Mouse (Mus musculus): ENCODE data around the gene Vmn1r231. TPM values are rescaled to one million over a fixed set of nuclear protein-coding genes. Genes with fewer than 3 reads are reported as not detected.

Vmn1r231 gene
- total and polyA plus RNA-seq, 3 experiments, result not detected

DNA sequence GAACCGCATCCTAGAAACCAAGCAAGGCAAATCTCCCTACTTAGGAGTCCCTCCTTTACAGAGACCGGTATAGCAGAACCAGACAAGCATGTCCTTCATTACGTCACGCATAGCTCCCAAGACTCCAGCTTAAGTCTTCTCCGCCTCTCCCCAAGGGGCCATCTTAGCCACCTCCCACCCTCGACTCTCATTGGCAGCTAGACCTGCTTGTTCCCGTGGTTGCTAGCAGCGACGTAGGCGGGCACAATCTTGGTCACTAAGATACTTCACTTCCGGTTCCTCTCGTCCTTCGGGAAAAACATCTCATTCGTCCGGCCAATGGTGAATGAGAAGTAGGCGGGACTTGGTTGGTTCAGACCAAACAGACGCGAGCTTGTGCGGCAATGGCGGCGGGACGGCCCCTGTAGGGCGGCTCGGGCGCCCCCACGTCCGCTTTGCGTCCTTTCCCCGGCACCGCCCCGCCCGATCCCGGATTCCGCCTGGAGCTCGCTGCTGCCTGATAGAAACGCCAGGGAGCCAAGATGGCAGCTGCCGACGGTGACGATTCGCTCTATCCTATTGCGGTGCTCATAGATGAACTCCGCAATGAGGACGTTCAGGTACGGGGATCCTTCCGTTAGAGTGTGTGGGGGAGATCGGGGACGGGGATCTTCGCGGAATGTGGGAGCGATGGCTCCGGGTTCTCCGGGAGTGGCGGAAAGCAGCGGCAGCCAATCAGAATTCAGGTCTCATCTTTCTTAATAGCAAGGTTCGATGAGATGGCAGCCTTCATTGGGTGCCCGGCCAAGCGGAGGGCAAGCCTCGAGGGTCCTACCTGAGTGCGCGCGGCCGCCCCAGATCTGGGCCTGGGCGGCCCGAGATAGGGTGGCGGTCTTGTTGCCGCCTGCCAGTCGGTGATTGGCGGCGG is 40.3 kb upstream of the Vmn1r231 start, which contains the start of gene Ppp2r1a (continued):
- TF ChIP-seq NELFE (IDR thresholded peaks at IDR 0.05; ENCODE audit: low read depth, low read length), result peak; percentile 47

DNA sequence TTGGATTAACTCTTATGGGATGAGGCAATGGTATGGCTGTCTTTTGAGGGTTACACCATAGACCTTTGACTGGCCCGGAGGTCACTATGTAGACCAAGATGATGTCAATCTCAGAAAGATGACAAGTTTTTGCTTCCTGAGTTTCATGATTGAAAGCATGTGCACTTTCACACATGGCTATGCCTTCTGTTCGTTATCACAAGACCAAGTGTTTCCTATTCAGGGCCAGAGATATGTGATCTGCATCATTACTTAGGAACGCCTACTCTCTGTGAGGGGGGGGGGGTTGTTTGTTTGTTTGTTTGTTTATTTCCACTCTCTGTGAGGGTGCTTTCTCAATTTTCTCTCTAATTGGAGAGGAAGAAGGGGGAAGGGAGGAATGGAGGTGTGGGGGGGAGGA is 39.3 kb upstream of the Vmn1r231 start:
- H3K4me2 ChIP-seq (ENCODE audit: insufficient read depth, low read depth, poor library complexity, severe bottlenecking), result peak overlapping the region; percentile 77
- H3K9me3 ChIP-seq (replicated peaks; ENCODE audit: low read length), result no peaks in the 10 kb centered on the region
- TF ChIP-seq MAX (IDR thresholded peaks at IDR 0.05; ENCODE audit: low read length), result 0 out of 2 replicates have a peak, but pooled peaks have one; percentile 37
- TF ChIP-seq ELF1 (IDR thresholded peaks at IDR 0.05; ENCODE audit: low read depth, low read length), result no peak
- TF ChIP-seq MYC (IDR thresholded peaks at IDR 0.05; ENCODE audit: low read depth, low read length), result peak; percentile 35; the same call in 1 of the 2 replicates
- TF ChIP-seq NRF1 (IDR thresholded peaks at IDR 0.05; ENCODE audit: low read depth, low read length), result no peak
- peak; percentile 54; the same call in 1 of the 2 replicates for TF ChIP-seq CHD2 (IDR thresholded peaks at IDR 0.05; ENCODE audit: low read length)
- TF ChIP-seq MXI1 (IDR thresholded peaks at IDR 0.05; ENCODE audit: low read depth, low read length), result no peak
- TF ChIP-seq TBP (conservative IDR thresholded peaks at IDR 0.05; ENCODE audit: low read depth, low read length), result no peak
- peak; percentile 25 for DNase-seq (ENCODE audit: extremely low read depth)
- peak overlapping the region; percentile 61 to 81 (median 81) for H3K4me3 ChIP-seq (replicated peaks in 1 of 3; ENCODE audit: low read depth in 2 of 3, low read length in 2 of 3, poor library complexity in 1 of 3)
- H3K27ac ChIP-seq (ENCODE audit: insufficient read depth, low read depth), result no peak overlapping the region
- peak overlapping the region; percentile 82 for H3K9ac ChIP-seq (ENCODE audit: insufficient read depth, low read depth)
- peaks cover 0 to 5% of the 10 kb centered on the region in 2 experiments for H3K36me3 ChIP-seq (replicated peaks in 1 of 2; ENCODE audit: control insufficient read depth in 1 of 2, insufficient read depth in 1 of 2, low read length in 1 of 2)
- H3K4me1 ChIP-seq (ENCODE audit: control insufficient read depth in 1 of 2, insufficient read depth in 2 of 2), result peaks cover 8 to 27% of the 10 kb centered on the region in 2 experiments
- H3K27me3 ChIP-seq (replicated peaks), result no peaks in the 10 kb centered on the region
- H3K79me2 ChIP-seq (replicated peaks; ENCODE audit: control insufficient read depth, extremely low read depth, insufficient read depth, poor library complexity, severe bottlenecking), result peaks cover 35% of the 10 kb centered on the region
- in situ Hi-C loops (cut with MboI; ENCODE audit: low pct_ligation_motif_present, low pct_unique_long_range_greater_than_20kb, low sequenced_read_pairs), result no loop called here
- dilution Hi-C loops (cut with MboI; ENCODE audit: extremely low pct_ligation_motif_present, extremely low pct_unique_long_range_greater_than_20kb, low sequenced_read_pairs), result no loop called here

- Histone ChIP-seq H3K4me1 (ENCODE audit: control insufficient read depth in 1 of 2, insufficient read depth in 2 of 2) (no peaks in the 10 kb centered on the region), H3K36me3 (replicated peaks in 1 of 2; ENCODE audit: control insufficient read depth in 1 of 2, insufficient read depth in 1 of 2, low read length in 1 of 2) (no peaks in the 10 kb centered on the region), H3K27ac (ENCODE audit: insufficient read depth, low read depth) (no peak within 1 kb of the TSS), H3K4me3 (replicated peaks in 1 of 3; ENCODE audit: low read depth in 2 of 3, low read length in 2 of 3, poor library complexity in 1 of 3) (no peak within 1 kb of the TSS), H3K79me2 (replicated peaks; ENCODE audit: control insufficient read depth, extremely low read depth, insufficient read depth, poor library complexity, severe bottlenecking) (no peaks in the 10 kb centered on the region), H3K4me2 (ENCODE audit: insufficient read depth, low read depth, poor library complexity, severe bottlenecking) (no peak within 1 kb of the TSS), H3K9ac (ENCODE audit: insufficient read depth, low read depth) (no peak within 1 kb of the TSS), H3K27me3 (replicated peaks) (no peaks in the 10 kb centered on the region), H3K9me3 (replicated peaks; ENCODE audit: low read length) (no peaks in the 10 kb centered on the region)
- DNase-seq (ENCODE audit: extremely low read depth), result no peak
- dilution Hi-C loops (cut with MboI; ENCODE audit: extremely low pct_ligation_motif_present, extremely low pct_unique_long_range_greater_than_20kb, low sequenced_read_pairs) (no loop called here), in situ Hi-C loops (cut with MboI; ENCODE audit: low pct_ligation_motif_present, low pct_unique_long_range_greater_than_20kb, low sequenced_read_pairs) (no loop called here)
- TF ChIP-seq MAZ (IDR thresholded peaks at IDR 0.05; ENCODE audit: low read depth, low read length) (no peak), GABPA (IDR thresholded peaks at IDR 0.05; ENCODE audit: insufficient replicate concordance, low read depth, low read length) (no peak), RCOR1 (conservative IDR thresholded peaks at IDR 0.05; ENCODE audit: low read depth, low read length) (no peak), ZMIZ1 (IDR thresholded peaks at IDR 0.05; ENCODE audit: low read depth, low read length) (no peak), HCFC1 (IDR thresholded peaks at IDR 0.05; ENCODE audit: low read depth, low read length) (no peak), TBP (conservative IDR thresholded peaks at IDR 0.05; ENCODE audit: low read depth, low read length) (no peak), ETS1 (conservative IDR thresholded peaks at IDR 0.05; ENCODE audit: low read depth, low read length) (no peak), PAX5 (IDR thresholded peaks at IDR 0.05; ENCODE audit: low read length) (no peak), NELFE (IDR thresholded peaks at IDR 0.05; ENCODE audit: low read depth, low read length) (no peak), BHLHE40 (IDR thresholded peaks at IDR 0.05; ENCODE audit: low read depth, low read length) (no peak), ELF1 (IDR thresholded peaks at IDR 0.05; ENCODE audit: low read depth, low read length) (no peak), IRF4 (IDR thresholded peaks at IDR 0.05; ENCODE audit: low read depth, low read length) (no peak), SIN3A (IDR thresholded peaks at IDR 0.05; ENCODE audit: low read length) (no peak), MAFK (IDR thresholded peaks at IDR 0.05; ENCODE audit: insufficient replicate concordance, low read length) (no peak), TCF12 (IDR thresholded peaks at IDR 0.05; ENCODE audit: low read depth, low read length) (no peak), POLR2AphosphoS2 (IDR thresholded peaks at IDR 0.05; ENCODE audit: low read depth, low read length) (no peak), UBTF (IDR thresholded peaks at IDR 0.05; ENCODE audit: low read depth, low read length) (no peak), MAX (IDR thresholded peaks at IDR 0.05; ENCODE audit: low read length) (no peak)
These were observed 14.7 kb upstream of the Vmn1r231 start, which contains the start of gene Vmn1r232 for GRCm38 (mm10) chr17:20919614-20920013. TSS of gene Vmn1r232 (minus strand) at chr17:20919714.

Measured in CH12.LX (cell line).